Mouse (Mus musculus) cerebellum, postnatal 14 days (tissue): Measurements from ENCODE around the gene Cryzl1.
"Not testable (repeated sequence)": the region's sequence is repeated elsewhere in the genome, so short reads cannot be mapped to it uniquely, and the experiment has no call there.

ENCODE experiments used
- DNase-seq, 2 experiments: peaks; one replicate each; pipeline ENCODE4 v3.0.0; 2021; ENCODE audit warnings: mixed read lengths in 2 of 2

Cryzl1 gene

DNA sequence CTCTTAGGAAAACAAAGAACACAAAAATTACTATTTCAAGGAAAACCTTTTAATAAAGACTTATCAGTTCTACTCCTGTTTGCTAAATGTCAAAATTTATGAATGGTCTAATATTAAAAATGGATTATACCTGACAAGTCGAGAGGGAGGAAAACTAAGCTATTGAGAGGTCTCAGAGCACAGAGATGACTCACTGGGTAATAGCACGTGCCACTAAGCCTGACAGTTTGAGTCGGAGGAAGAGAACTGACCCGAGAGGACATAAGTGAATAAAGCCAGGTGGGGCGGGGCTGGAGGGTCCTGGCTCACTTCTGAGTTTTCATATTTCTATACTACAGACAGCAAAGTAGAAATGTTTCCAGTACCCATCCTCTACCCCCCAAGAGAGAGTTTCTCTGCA is 42.4 kb downstream of the Cryzl1 start:
- no peak for DNase-seq

DNA sequence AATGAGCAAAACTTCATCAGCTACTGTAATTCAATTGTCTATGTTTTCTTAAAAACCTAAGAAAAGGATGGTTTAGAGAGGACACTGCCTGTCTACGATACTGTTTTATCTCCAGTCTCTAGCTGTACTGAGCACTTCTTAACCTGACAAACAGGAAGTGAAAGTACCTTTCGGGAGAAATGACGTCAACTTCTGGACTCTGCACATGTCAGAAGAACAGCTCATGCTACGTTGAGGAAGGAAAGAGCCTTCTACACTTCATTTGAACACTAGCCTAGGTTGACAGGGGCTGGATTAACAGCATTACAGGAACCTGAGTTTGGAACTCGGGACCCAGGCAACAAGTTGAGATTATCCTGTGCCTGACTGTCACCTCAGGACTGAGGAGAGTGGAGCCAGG is 43.2 kb downstream of the Cryzl1 start:
- no peak for DNase-seq

DNA sequence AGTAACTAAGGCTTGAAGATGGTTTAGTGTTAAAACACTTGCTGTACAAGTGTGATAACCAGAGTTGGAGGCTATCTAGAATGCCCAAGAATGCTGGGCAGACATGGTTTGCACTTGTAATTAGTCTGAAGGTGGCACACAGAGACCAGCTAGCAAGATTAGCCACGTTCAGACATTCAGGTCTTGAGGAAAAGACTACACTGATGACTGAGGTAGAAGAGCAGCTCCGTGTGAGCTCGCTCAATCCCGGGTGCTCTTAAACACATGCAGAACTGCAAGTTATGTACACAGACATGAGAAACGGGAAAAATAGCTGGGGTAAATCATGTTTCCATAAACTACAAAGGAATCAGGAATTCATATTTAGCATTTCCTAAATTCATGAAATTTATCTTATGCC is 48.1 kb downstream of the Cryzl1 start:
- DNase-seq = no peak

DNA sequence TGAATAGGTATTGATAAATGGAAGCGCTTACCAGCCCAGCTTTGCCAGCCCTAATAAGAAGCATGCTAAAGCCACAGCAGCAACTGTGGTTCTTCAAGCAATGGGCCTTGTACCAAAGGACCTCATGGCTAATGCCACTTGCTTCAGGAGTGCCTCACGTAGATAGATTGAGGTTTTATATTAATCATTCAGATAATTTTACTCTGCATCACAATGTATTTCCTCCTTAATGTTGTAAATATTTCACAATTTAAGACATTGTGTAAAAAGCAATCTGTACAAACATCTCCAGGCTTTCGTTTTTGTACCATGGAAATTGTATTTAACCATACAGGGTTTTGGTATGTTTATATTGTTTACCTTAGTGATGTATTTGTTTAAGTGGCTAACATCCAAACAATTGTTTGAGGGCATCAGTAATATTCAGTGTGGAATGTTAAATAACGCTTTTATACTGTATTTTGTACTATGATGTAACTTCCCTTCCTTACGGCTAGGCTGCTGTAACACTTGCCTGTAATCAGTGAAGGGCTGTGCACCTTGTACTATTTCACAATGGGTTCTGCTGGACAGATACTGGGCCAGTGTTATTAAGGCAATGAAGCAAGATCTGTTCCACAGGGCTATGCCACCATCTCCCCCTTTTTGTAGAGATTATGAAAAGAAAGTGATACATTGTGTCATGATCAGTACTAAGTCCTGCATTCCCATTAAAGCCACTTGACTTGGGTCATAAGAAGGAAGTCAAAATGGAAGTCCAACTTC is 50.4 kb downstream of the Cryzl1 start:
- DNase-seq = no peak

DNA sequence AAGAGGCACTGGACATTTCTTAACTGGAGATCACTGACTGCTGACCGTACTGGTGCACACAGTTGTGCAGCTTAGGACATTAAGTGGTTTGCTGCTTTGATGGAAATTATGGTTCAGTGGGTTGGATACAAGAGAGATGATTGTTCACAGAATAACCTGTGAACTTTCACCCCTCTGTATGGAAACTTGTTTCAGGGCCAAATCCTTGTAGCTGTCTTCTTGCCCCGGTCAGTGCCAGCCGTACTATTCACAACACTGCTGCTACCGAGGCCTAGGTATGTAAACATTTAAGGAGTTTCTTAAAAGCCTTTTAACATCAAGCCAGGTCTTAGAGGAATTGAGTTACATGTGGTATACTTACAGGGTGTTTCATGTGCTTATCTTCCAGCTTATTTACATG is 54.3 kb downstream of the Cryzl1 start:
- DNase-seq = no peak

DNA sequence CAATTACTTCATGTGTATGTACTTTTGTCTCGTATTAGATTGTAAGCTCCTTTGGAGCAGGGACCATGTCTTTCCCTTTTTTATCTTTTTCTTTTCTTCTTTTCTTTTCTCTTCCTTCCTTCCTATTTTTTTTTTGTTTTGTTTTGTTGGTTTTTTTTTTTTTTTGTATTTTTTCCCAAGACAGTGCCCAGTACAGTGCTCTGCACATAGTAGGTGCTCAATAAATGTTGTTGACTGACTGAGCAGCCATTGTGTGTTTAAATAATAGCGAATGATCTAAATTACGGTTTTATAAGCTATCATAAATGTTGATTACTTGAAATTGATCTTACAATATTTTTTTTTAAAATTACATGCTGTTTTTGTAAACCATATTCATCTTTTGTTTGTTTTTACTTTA is 65.0 kb downstream of the Cryzl1 start:
- DNase-seq = no peak

DNA sequence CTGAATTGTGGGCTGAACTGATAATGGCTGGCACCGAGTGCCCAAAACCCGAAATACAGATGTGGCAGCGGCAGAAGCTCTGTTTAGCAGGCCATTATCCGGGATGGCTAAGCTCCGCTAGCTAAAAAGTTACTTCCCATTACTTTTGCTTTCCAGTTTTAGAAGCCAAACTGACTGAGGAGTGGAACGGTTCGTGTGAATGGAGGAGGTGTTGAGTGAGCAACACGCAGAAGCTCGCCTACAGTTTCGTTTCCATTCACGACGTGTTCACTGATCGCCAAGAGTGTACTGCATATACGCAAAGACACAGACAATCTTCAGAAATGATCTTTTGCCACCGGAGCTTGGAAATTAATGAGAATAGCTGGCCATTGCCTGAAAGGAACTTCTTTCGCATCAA is 66.4 kb downstream of the Cryzl1 start:
- no peak for DNase-seq

DNA sequence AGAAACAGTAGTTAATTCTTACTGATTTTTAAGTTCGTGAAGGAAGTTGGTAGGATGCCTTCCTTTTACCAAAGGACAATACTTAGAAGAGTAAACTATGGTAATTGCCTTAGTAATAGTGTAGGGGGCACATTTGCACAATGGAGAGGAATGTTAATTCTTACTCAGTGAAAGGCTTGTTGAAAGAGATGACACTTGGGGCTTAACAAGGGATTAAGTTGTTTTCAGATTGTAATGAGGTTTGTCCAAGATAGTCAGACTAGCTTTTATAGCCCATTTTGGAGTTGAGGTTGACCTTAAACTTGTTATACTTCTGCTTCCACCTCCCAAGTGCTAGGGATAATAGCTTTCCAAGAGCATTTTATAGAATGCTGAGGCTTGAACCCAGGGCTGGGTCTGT is 67.4 kb downstream of the Cryzl1 start:
- no peak for DNase-seq

DNA sequence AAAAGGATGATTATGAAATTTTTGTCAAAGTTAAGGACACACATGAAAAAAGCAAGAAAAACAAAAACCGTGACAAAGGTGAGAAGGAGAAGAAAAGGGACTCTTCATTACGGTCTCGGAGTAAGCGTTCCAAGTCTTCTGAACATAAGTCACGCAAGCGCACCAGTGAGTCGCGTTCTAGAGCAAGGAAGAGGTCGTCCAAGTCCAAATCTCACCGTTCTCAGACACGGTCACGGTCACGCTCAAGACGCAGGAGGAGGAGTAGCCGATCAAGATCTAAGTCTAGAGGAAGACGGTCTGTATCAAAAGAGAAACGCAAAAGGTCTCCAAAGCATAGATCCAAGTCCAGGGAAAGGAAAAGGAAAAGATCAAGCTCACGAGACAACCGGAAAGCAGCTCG is 69.0 kb downstream of the Cryzl1 start:
- DNase-seq = no peak

DNA sequence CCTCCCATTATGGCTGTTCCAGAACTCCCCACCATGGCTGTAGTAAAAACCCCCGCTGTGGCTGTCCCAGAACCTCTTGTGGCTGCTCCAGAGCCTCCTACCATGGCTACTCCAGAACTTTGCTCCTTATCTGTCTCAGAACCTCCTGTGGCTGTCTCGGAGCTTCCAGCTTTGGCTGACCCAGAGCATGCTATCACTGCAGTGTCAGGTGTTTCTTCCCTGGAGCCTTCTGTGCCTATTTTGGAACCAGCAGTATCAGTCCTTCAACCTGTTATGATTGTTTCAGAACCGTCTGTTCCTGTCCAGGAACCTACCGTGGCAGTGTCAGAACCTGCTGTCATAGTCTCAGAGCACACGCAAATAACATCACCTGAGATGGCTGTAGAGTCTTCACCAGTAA is 70.3 kb downstream of the Cryzl1 start:
- DNase-seq = no peak

DNA sequence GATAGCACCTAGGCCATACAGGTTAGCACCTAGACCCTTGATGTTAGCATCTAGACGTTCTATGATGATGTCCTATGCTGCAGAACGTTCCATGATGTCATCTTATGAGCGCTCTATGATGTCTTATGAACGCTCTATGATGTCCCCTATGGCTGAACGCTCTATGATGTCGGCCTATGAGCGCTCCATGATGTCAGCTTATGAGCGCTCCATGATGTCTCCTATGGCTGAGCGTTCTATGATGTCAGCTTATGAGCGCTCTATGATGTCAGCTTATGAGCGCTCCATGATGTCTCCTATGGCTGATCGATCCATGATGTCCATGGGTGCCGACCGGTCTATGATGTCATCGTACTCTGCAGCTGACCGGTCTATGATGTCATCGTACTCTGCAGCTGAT is 71.5 kb downstream of the Cryzl1 start:
- no peak for DNase-seq

DNA sequence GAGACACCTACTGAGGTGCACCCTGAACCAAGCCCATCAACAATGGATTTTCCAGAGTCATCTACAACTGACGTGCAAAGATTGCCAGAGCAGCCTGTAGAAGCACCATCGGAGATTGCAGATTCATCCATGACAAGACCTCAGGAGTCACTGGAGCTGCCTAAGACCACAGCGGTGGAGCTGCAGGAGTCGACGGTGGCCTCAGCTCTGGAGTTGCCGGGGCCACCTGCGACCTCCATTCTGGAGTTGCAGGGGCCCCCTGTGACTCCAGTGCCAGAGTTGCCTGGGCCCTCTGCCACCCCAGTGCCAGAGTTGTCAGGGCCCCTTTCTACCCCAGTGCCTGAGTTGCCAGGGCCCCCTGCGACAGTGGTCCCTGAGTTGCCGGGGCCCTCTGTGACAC is 73.5 kb downstream of the Cryzl1 start:
- DNase-seq = no peak

DNA sequence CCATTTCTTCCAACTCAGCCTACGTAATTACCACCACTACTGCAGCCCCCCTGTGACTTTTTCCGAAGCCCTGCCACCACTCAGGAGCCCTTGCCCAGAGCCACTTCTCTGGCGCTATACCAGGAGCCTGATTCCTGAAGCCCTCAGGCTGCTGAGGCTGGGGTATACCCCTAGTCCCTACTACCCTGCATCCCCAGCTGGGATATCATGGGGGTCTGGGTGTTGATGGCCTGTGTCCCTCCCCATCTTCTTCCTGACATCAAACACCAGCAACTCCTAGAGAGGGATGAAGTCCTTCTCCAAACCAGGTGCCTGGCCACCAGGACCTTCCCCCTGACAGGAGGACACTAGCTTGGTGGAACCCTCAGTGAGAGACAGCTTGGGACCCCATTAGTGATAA is 76.6 kb downstream of the Cryzl1 start:
- no peak for DNase-seq

DNA sequence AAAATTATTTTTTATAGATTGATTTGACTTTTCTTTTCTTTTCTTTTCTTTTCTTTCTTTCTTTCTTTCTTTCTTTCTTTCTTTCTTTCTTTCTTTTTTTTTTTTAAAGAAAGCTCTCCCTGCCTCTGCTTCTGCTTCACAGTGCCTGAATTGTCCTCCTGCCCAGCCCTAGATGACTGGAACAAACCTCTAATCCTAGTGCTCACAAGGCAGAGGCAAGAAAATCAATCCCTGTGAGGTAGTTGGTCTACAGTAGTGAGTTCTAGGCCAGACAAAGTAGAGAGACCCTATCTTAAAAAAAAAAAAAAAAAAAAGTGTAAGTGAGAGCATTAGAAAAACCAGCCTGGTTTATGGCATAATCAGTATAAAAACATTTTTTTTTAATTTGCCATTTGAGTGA is 79.0 kb downstream of the Cryzl1 start:
- no peak for DNase-seq

DNA sequence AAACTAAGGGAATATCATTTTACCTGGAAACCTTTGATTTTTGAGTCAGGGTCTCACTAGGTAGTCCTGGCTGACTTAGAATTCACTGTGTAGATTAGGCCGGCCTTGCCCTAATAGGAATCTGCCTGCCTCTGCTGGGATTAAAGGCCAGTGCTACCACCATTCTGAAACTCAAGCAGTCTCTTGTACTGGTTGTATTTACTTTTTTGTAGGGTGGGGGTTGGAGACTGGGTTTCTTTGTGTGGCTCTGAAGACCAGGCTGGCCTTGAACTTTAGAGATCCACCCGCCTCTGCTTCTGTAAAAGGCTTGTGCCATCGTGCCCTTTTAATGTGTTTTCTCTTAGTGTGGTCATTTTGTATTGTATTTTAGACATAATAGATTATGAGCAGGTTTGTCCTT is 79.5 kb downstream of the Cryzl1 start:
- no peak for DNase-seq

DNA sequence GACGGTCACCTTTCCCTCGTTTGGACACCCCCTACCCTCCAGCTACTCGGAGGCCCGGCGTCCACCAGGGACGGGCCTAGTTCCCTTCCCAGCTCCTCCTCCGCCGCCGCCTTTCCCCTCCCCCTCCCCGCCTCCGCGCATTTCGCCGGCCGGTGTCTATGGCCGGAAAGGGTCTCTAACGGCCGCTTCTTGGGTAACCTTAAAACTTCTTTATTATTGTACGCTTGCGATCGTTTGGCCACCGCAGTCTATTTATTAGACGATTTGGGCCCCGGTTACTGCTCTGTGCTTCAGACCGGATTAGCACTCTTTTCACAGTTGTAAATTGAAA is 80.6 kb downstream of the Cryzl1 start:
- DNase-seq = peak; percentile 85 to 88

DNA sequence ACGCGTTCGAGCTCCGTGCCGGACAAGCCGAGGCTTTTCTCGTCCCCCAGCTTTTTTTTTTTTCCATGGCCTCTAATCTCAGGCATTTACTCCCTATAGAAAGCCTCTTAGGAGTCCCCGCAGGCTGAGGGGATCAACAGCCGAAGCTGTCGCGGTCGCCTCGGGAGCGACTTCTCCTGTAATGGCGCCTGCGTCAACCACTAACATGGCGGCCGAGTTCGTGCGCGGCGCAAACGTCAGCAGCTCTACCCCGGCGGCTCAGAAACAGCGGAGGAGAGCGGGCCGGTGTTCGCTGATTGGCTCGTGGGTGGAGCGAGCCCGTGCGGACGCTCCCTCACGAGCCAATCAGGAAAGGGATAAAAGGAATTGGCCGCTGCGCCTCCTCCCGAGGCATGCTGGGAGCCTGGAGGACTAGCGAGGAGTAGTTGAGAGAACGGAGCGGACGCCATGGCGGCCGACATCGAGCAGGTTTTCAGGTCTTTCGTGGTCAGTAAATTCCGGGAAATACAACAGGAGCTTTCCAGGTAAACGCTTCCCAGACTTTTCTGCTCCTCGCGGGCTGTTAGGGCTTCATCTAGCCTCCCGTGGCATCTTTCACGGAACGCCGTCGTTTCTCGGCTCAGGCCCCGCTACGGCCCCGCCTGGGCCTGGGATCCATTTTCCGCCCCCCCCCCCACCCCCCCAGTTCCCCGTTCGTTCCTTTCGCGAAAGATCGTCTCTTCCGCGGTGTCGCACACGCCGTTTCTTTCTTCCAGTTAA is 81.1 kb downstream of the Cryzl1 start, which contains the start of gene Son:
TSS of gene Son (plus strand) at position 46 of the 759 bp plus-strand sequence.
- peak; percentile 95 to 96 for DNase-seq

DNA sequence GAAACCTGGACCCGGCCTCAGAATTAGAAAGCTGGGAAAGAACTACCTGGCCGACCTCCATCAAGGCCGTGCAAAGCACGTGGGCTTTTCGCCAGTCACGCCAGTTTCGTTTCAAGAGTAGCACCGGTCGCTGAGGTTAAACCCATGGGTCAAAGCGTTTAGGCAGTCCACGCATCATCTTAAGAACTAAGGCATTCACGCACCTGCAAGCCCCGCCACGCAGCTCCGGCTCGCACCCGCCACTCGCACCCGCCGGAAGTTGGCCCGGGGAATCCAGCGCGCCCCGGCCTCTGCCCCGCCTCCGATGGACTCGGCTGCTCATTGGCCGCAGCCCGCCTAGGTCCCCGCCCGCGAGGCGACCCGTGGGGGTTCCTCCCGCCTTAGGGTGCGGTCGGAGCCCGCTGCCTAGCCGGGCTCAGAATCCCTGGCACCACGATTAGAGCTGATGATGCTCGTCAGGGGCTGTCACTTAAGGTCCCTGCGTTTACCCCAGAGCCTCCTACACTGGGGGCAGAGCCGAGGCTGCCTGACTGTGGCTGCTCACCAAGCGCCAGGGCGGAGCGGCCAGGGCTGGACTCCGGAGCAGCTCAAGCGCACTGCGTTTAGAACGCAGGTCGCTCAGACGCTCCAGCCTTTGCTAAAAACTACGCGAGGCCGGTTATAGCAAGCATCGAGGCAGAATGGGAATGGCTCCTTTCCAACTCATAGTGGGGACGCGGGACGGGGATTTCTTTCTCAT is 81.9 kb downstream of the Cryzl1 start, which contains the start of gene Gart:
TSS of gene Gart (minus strand) at position 272 of the 739 bp plus-strand sequence.
- DNase-seq = peak; percentile 96

DNA sequence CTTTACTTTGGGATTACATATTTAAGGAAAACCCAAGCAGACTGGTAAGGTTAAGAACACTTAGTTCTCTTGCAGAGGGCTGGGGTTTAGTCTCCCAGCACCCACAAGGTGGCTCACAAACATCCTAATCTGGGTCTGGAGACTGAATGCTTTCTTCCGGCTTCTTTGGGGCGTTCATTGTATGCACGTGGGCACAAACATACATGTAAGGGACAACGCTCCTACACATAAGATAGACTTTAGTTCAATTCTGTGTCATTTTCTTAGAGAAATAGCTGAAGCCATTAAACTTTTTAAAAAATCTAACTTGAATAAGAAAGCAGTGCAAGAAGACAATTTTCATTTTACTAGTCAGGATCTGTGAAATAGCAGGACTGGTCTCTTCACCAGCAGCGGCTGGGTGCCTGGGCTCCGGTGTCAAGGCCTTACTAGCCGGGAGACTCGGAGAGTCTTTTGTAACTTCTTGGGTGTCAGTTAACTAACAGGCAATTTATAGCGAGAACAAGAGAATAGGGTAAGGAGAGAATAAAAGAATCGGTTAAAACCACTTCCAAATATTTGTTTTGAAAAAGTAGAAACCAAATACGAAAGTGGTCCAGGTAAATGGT is 82.7 kb downstream of the Cryzl1 start:
- peak in 1 of 2 experiments; percentile 27 for DNase-seq

DNA sequence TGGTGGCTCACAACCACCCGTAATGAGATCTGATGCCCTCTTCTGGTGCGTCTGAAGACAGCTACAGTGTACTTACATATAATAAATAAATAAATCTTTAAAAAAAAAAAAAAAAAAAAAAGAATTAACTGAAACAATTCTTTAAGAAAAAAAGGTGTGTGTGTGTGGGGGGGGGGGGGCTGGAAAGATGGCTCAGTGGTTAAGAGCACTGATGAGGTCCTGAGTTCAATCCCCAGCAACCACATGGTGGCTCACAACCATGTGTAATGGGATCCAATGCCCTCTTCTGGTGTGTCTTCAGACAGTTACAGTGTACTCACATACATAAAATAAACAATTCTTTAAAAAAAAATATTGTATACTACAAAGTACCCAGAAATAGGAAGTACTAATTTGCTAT is 83.4 kb downstream of the Cryzl1 start:
- not testable (repeated sequence) for DNase-seq

DNA sequence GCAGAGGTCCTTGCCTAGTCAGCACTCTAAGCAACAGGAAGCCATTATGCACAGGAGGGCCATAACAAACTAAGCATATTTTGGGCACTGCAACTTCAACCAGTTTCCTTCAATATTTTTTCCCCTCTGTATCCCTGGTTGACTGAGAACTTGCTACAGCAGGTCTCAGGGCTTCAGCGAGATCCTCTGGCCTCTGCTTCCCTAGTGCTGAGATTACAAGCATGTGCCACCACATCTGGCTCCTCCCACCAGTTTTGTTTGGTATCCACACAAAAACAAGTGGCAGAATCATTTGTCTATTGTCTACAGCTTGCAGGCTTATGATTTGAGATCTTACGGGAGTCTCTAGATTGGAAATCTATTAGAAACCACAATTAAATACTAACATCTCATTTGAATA is 83.9 kb downstream of the Cryzl1 start:
- no peak for DNase-seq

DNA sequence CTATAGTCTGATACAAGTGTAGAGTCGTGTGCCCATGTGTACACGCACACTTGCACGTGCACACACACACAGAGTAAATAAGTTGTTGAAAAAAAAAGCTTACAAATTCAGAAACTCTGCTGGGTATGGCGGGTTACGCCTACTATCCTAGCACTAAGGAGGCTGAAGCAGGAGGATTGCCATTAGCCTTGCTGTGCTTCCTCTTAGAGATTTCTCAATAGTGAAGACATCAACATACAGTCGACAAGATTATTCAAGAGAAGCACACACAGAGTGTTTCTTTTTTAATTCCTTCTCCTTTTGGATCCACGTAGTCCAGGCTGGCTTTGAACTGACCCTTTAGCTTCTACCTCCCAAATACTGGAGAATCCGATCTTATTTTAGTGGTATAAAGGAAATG is 88.6 kb downstream of the Cryzl1 start:
- no peak for DNase-seq

DNA sequence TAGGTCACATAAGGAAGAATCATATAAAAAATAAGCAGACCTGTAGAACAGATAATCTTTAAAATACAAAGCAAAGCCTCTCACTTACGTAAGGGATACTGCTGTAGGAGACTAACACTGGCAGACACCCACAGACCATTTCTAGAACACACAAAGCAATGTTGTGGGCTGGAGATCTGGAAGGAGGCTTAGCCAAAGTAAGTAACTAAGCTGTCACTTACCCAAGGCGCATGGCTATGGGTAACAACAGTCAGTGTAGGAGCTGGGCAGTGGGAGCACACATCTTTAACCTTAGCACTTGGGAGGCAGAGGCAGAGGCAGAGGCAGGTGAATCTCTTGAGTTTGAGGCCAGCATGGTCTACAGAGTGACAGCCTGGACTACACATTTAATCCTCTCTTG is 89.1 kb downstream of the Cryzl1 start:
- DNase-seq = no peak
